Mouse (Mus musculus): Measurements from ENCODE around the gene Prdx2. TPM values are rescaled to one million over a fixed set of nuclear protein-coding genes. Genes with fewer than 3 reads are reported as not detected.

The Prdx2 gene
- polyA plus RNA-seq (2012; rRNA removed), result 183 and 200 TPM in 2 replicates

DNA sequence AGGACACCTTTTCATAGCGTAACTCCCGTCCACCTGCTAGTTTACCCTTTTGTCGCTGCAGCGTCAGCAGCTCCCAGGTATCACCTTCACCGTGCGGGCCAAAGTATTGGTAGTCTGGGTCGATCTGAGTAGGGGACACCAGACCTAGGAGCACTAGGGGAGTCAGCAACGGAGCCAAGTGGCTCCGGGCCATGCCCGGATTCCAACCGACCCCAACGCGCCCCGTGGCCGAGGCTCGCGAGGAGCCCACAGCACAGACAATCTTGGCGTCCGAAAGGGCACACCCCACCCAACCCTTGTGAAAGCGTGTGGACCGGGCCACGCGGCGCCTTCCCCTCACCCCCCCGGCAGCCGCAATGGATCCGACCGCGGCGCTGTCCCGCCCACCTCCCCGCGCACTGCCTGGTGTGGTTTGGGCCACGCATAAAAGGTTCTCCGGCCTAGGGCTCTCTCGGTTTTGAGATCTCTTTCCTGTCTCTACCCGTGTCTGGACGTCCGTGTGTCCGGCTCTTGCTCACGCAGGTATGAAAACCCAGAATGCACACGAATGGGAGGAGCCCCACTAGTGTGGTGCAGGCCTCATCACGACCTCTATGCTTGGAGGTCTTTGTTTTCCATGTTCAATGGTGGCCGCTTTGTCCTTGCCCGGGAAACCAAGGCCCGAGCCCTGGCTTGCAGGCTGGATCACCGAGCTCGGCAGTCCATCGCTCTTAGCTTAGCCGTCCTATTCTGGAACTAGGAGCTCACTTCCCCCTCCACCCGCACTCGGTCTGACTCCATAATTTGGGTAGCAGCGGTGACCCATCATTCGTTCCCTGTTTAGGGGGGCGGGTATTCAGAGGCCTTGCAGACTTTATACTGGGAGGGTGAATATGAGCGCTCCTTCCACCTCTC lies at the start of gene Prdx2, which contains the start of the genes Gm49661 and Rnaseh2a:
Gene Prdx2 (plus strand): TSS at position 347 of the 894 bp plus-strand sequence.
Gene Gm49661 (minus strand): TSS at position 193 of the 894 bp plus-strand sequence.
Gene Rnaseh2a (minus strand): TSS at position 527 of the 894 bp plus-strand sequence.
- WGBS, result under 1% methylated on average over 56 of the region's 56 CpGs
- no peak for DNase-seq (ENCODE audit: low read depth, low spot score)

DNA sequence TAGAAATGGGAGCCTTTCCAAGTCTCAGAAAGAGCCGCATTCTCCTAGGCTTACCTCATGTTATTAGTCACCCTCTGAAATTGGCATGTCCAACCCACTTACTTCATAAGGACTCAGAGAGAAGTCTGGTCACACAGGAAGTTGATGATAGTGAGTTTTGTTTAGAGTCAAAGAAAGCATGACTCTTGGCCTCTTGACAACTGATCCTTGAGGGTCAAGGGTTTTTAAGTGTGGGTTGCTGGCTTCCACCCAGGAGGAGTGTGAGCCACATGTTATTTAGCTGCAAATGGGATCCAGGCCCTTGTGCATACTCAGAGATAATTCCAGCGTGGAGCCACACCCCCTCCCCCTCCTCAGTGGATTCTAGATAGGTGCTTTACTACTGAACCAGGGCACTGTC lies 47.8 kb upstream of the Prdx2 start:
- 71% methylated on average over 2 of the region's 2 CpGs for WGBS
- no peak for DNase-seq (ENCODE audit: low read depth, low spot score)

DNA sequence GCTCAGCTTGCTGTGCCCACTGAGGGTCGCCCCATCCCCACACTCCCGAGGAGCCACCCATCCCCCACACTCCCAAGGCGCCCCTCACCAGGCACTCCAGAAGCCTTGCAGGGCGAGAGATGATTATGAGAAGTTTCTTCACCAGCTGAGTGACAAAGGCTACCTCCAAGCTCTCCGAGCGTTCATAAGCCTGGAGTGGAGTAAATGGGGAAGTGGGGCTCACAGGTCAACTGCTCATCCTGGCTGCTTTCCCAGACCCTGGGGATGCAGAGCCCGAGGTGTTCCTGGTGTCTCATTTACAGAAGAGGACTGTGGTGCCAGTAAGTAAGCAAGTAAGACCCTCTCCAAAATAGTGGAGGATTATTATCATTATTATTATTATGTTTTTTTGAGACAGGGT lies 43.8 kb upstream of the Prdx2 start:
- no peak for DNase-seq (ENCODE audit: low read depth, low spot score)
- 57% methylated on average over 7 of the region's 7 CpGs for WGBS

DNA sequence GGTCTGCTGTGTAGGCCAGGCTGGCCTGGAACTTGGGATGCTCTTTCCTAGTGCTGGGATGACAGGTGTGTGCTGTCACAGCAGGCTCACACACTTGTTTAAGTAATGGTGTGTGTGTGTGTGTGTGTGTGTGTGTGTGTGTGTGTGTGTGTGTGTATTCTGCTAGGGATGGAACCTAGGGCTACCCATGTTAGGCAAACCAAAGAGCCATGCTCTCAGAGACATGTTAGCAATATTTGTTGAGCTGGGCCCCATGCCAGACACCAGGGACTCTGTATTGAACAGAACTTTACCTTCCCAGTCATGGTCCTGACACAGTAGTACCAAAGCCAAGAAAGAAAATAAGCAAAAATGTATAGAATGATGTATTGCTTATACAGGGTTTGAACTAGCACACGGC lies 41.9 kb upstream of the Prdx2 start:
- 84% methylated on average over 1 of the region's 1 CpGs for WGBS
- no peak for DNase-seq (ENCODE audit: low read depth, low spot score)

GRCm38 (mm10) chr8:84928456-84929306 lies 40.7 kb upstream of the Prdx2 start:
- WGBS, result 5% methylated on average over 51 of the region's 52 CpGs
- DNase-seq (ENCODE audit: low read depth, low spot score), result no peak

- 84% methylated on average over 13 of the region's 13 CpGs for WGBS
Measured at GRCm38 (mm10) chr8:84930582-84930981, 38.8 kb upstream of the Prdx2 start.

DNA sequence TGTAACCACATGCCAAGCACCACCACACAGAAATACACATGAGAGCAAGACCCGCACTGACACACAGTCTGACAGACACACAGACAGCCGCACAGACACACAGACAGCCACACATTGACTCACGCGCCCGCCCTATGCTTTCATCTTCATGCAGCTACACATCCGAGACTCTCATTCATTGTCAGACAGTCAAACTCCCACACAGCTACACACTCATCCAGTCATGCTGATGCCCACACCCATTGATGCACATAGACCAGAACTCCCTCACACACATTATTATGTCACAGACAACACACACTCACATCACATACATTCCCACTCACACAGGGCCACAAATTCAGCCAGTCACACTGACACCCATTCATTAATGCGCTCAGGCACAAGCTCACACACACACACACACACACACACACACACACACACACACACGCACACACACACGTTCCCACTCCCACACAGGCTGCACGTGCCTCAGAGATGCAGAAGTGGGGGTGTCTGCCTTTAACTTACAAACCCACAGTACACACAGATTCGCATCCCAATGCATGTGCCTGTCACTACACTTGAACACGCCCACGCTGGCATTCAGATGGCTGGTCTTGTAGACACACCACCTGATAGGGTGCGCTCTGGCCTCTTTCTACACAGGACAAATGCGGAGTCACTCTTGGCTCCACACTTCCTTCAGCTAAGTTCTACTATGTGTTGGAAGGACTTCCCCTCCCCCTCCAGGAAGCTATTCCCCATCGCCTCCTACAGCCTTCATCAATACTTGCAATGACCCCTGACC lies 35.4 kb upstream of the Prdx2 start:
- no peak for DNase-seq (ENCODE audit: low read depth, low spot score)
- WGBS, result 72% methylated on average over 16 of the region's 16 CpGs

More at GRCm38 (mm10) chr8:84930582-84930981, 38.8 kb upstream of the Prdx2 start:
- DNase-seq (ENCODE audit: low read depth, low spot score), result no peak

- DNase-seq (ENCODE audit: low read depth, low spot score), result no peak
- 3% methylated on average over 15 of the region's 15 CpGs for WGBS
Measured at GRCm38 (mm10) chr8:84934860-84935259, 34.5 kb upstream of the Prdx2 start.

GRCm38 (mm10) chr8:84935489-84935888 lies 33.9 kb upstream of the Prdx2 start:
- no peak for DNase-seq (ENCODE audit: low read depth, low spot score)
- 6% methylated on average over 14 of the region's 14 CpGs for WGBS

DNA sequence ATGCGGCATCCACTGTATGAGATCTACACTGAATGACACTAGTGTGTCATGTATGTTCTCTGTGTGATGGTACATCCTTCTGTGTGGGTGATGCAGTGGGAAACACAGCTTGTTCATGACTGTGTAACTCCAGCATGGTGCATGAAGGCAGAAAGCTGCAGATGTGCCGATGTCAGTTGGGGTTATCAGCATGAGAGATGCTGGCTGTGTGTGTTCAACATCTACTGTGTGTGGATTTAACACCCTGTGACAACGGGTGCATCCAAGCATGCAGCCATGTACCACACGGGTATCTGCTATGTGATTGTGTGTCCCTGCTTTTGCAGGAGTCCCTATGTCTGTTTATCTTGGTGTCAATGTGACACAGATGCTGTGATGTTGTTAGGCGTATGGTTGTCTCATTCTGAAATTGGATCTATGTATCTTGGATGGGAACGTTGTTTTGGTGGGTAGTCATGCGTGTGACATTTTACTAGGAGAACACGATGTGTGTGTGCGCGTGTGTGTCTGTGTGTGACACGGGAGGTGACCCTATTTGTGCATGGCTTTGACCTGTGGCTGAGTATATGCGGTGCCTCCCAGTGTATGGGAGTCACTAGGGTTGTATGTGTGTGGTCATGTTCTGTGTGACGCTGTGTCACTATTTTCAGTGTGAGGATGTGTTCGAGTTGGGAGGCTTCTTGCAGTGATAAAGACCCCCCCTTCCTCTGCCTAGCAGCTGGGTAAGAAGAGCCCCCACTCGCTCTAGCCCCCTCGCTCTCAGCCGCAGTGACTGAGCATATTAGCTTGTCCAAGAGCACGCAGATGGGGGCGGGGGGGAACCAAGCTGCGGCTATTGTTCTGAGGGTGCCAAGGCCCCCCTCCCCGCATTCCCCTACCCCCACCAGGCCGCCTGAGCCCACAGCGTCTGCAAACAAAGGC lies 33.1 kb upstream of the Prdx2 start:
- no peak for DNase-seq (ENCODE audit: low read depth, low spot score)
- WGBS, result 24% methylated on average over 23 of the region's 23 CpGs

GRCm38 (mm10) chr8:84936962-84937546 lies 32.3 kb upstream of the Prdx2 start, which contains the start of gene Mast1:
TSS of gene Mast1 (minus strand) at chr8:84937359.
- no peak for DNase-seq (ENCODE audit: low read depth, low spot score)
- WGBS, result 2% methylated on average over 50 of the region's 50 CpGs

GRCm38 (mm10) chr8:84937620-84938485 lies 31.5 kb upstream of the Prdx2 start:
- 56% methylated on average over 13 of the region's 13 CpGs for WGBS
- DNase-seq (ENCODE audit: low read depth, low spot score), result no peak

DNA sequence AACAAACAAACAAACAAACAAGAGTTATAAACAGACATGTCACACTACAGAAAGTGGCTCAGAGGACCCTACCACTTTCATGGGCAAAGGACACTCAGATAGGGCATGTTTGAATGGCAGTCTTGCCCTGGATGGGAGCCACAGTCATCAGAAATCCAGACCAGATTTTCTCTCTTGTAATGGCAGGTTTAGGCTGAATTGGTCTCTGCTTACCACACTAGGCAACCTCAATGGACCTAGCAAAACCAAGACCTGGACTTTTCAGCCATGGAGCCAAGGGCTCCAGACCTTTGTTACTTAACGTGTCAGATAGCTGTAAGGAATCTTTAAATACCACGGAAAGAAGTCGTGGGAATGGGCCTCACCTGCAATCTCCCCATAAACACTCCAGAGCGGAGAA lies 25.7 kb upstream of the Prdx2 start:
- DNase-seq (ENCODE audit: low read depth, low spot score), result no peak
- 22% methylated on average over 4 of the region's 4 CpGs for WGBS

DNA sequence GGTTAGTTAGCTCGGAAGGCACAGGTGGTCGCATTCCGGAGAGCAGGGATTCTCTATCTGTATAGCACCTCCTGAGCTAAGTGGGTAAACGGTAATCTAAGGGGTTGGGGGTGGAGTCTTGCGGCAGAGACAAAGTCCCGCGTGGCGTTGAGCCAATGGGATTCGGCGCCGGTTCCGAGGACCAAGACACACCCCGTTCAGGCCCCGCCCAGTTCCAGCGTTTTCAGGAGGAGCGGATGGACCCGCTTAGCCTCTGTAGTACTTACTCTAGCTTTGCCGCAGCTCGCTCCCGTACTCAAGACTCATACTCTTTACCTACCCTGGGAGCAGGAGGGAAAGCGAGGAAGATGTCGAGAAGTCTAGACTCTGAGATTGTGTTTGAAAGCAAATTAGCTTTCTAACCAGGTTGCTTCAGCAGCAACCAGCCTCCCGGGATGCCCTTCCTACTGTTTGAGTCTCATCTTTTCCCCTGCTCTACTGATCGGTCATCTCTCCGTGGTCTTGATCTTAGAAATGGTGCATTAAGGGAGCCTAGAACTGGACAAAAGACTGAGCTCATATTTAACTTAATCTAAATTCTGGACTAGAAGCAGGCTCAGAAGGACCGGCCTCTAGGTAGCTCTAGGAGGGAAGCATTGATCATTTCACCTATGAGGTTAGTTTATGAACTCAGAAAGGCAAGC lies 24.8 kb upstream of the Prdx2 start:
- 3% methylated on average over 26 of the region's 26 CpGs for WGBS
- no peak for DNase-seq (ENCODE audit: low read depth, low spot score)

GRCm38 (mm10) chr8:84945235-84945632 lies 24.2 kb upstream of the Prdx2 start:
- WGBS, result 10% methylated on average over 11 of the region's 11 CpGs
- no peak for DNase-seq (ENCODE audit: low read depth, low spot score)

DNA sequence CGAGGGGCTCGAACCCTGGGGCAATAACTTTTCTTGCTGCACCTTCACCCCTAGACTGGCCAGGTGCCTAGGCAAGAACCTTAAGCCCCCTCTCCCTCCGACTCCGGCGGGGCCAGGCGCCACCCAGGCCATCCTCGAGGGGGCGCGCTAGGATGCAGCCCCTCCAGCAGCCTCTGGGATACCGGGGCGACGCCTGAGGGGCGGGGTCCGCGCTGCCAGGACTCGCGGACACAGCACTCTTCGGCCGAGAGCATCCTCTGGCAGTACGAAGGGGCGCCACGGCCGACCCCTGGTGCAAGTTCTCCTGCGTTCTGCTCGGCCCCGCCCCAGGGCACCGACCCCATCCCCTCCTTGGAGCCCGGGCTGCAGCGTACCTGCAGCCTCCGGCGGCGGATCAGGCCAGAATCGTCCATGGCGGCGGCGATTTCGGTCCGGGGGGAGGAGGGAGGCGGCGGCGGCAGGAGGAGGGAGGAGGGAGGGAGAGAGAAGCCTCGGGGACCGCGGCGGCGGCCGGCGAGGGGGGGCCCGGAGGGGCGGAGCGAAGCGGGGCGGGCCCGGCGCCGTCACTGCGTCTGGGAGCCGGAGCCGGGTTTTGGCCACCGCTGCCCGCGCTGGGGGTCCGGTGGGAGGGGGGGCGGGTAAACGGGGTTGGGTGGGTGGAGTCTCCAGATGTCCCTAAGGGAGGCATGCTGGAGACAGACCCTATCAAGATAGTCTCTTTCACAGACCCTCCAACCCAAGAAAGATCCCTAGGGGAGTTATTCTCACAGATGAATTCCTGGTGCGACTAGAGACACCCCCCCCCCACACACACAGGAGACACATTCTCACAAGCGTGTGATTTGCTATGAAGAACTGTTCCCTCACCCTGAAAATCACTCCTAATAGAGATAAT lies 23.5 kb upstream of the Prdx2 start:
- under 1% methylated on average over 58 of the region's 67 CpGs for WGBS
- DNase-seq (ENCODE audit: low read depth, low spot score), result no peak

All from large intestine, adult 2 months (tissue).